Mouse (Mus musculus) neural tube, embryonic 10.5 days (tissue): ENCODE results near the gene Calm5.
"Not testable (repeated sequence)": the region's sequence is repeated elsewhere in the genome, so short reads cannot be mapped to it uniquely, and the experiment has no call there.

ENCODE experiments used
- DNase-seq: peaks from one replicate; pipeline ENCODE4 v3.0.0-alpha.2; 2017; ENCODE audit warnings: low spot score; ENCODE audit errors: extremely low spot score

Calm5 gene

GRCm38 (mm10) chr13:3865648-3866354 lies 11.8 kb downstream of the Calm5 start:
- DNase-seq: no peak

GRCm38 (mm10) chr13:3866355-3867052 lies 12.5 kb downstream of the Calm5 start:
- no peak for DNase-seq

GRCm38 (mm10) chr13:3867158-3867557 lies 13.2 kb downstream of the Calm5 start:
- DNase-seq: no peak

- no peak for DNase-seq
Measured at GRCm38 (mm10) chr13:3869901-3870300, 15.9 kb downstream of the Calm5 start.

- DNase-seq: no peak
Measured at GRCm38 (mm10) chr13:3872832-3873231, 18.9 kb downstream of the Calm5 start.

GRCm38 (mm10) chr13:3876448-3876847 lies 22.5 kb downstream of the Calm5 start:
- DNase-seq: no peak

GRCm38 (mm10) chr13:3877185-3877584 lies 23.2 kb downstream of the Calm5 start:
- DNase-seq: no peak

GRCm38 (mm10) chr13:3877679-3878220 lies 23.8 kb downstream of the Calm5 start:
- DNase-seq: no peak

- DNase-seq: no peak
Measured at GRCm38 (mm10) chr13:3886663-3887062, 32.7 kb downstream of the Calm5 start.

GRCm38 (mm10) chr13:3889111-3889510 lies 35.1 kb downstream of the Calm5 start:
- DNase-seq: no peak

GRCm38 (mm10) chr13:3890061-3890460 lies 36.1 kb downstream of the Calm5 start:
- DNase-seq: no peak

GRCm38 (mm10) chr13:3891479-3892087 lies 37.6 kb downstream of the Calm5 start:
- no peak for DNase-seq

- no peak for DNase-seq
Measured at GRCm38 (mm10) chr13:3892601-3893000, 38.6 kb downstream of the Calm5 start.

GRCm38 (mm10) chr13:3893126-3893734 lies 39.3 kb downstream of the Calm5 start:
- DNase-seq: peak; percentile 95

- no peak for DNase-seq
Measured at GRCm38 (mm10) chr13:3894549-3894948, 40.6 kb downstream of the Calm5 start.

GRCm38 (mm10) chr13:3895397-3895980 lies 41.5 kb downstream of the Calm5 start:
- no peak for DNase-seq

- DNase-seq: no peak
Measured at GRCm38 (mm10) chr13:3896032-3896431, 42.1 kb downstream of the Calm5 start.

GRCm38 (mm10) chr13:3896913-3897312 lies 42.9 kb downstream of the Calm5 start:
- DNase-seq: peak; percentile 74

GRCm38 (mm10) chr13:3898202-3898601 lies 44.2 kb downstream of the Calm5 start:
- DNase-seq: not testable (repeated sequence)

- DNase-seq: no peak
Measured at GRCm38 (mm10) chr13:3899301-3899700, 45.3 kb downstream of the Calm5 start.
